Mouse (Mus musculus): Measurements from ENCODE around the gene Mss51. TPM values are rescaled to one million over a fixed set of nuclear protein-coding genes. Genes with fewer than 3 reads are reported as not detected.

Mss51 gene
- polyA plus RNA-seq, 1 experiment from 2014 or later = 0.84 TPM

GRCm38 (mm10) chr14:20447209-20447608 lies 49.5 kb downstream of the Mss51 start:
- H3K36me3 ChIP-seq = no peaks in the 10 kb centered on the region
- H3K27ac ChIP-seq (replicated peaks) = no peak overlapping the region
- H3K9ac ChIP-seq (replicated peaks) = no peak overlapping the region
- no peak overlapping the region for H3K4me2 ChIP-seq (replicated peaks)
- no peaks in the 10 kb centered on the region; the same call in 1 of the 2 replicates for H3K27me3 ChIP-seq
- H3K9me3 ChIP-seq = no peaks in the 10 kb centered on the region
- H3K4me3 ChIP-seq = no peak overlapping the region
- H3K4me1 ChIP-seq = peaks cover 8% of the 10 kb centered on the region
- 61% methylated on average over 12 of the region's 12 CpGs for WGBS
- no peak for ATAC-seq (ENCODE audit: low FRiP score, low read depth)

GRCm38 (mm10) chr14:20442252-20442651 lies 54.4 kb downstream of the Mss51 start:
- H3K4me3 ChIP-seq = no peak overlapping the region
- no peaks in the 10 kb centered on the region for H3K36me3 ChIP-seq
- 45% methylated on average over 17 of the region's 17 CpGs for WGBS
- no peaks in the 10 kb centered on the region for H3K27me3 ChIP-seq
- H3K4me1 ChIP-seq = no peaks in the 10 kb centered on the region
- no peak overlapping the region for H3K27ac ChIP-seq (replicated peaks)
- H3K4me2 ChIP-seq (replicated peaks) = no peak overlapping the region
- no peak for ATAC-seq (ENCODE audit: low FRiP score, low read depth)
- H3K9ac ChIP-seq (replicated peaks) = no peak overlapping the region
- H3K9me3 ChIP-seq = no peaks in the 10 kb centered on the region

- Histone ChIP-seq H3K4me2 (replicated peaks) (no peak overlapping the region), H3K27ac (replicated peaks) (no peak overlapping the region), H3K36me3 (no peaks in the 10 kb centered on the region), H3K4me1 (no peaks in the 10 kb centered on the region), H3K9ac (replicated peaks) (no peak overlapping the region), H3K4me3 (no peak overlapping the region), H3K27me3 (no peaks in the 10 kb centered on the region), H3K9me3 (no peaks in the 10 kb centered on the region)
- WGBS = 82% methylated on average over 6 of the region's 6 CpGs
- ATAC-seq (ENCODE audit: low FRiP score, low read depth) = no peak
These were observed 59.7 kb downstream of the Mss51 start for GRCm38 (mm10) chr14:20436976-20437375.

Other genes starting within 250 kb of the Mss51 start
- gene Kcnk16, start 227.7 kb downstream of the Mss51 start, polyA plus RNA-seq (2016; fragmentation: Nextera tagmentation; extraction: Ambion mirVana) = not detected in 2 replicates
- gene Nudt13, start 202.2 kb downstream of the Mss51 start, polyA plus RNA-seq (2016; fragmentation: Nextera tagmentation; extraction: Ambion mirVana) = 14.5 and 16.0 TPM in 2 replicates
- 61.8 and 62.6 TPM in 2 replicates for gene Ecd, start 148.8 kb downstream of the Mss51 start, polyA plus RNA-seq (2016; fragmentation: Nextera tagmentation; extraction: Ambion mirVana)
- 56.1 and 60.1 TPM in 2 replicates for gene Fam149b, start 148.7 kb downstream of the Mss51 start, polyA plus RNA-seq (2016; fragmentation: Nextera tagmentation; extraction: Ambion mirVana)
- 221 and 224 TPM in 2 replicates for gene Dnajc9, start 108.0 kb downstream of the Mss51 start, polyA plus RNA-seq (2016; fragmentation: Nextera tagmentation; extraction: Ambion mirVana)
- gene Mrps16, start 103.3 kb downstream of the Mss51 start, polyA plus RNA-seq (2016; fragmentation: Nextera tagmentation; extraction: Ambion mirVana) = 58.8 and 66.6 TPM in 2 replicates
- 0.34 and 1.4 TPM in 2 replicates for gene Cfap70, start 44.7 kb downstream of the Mss51 start, polyA plus RNA-seq (2016; fragmentation: Nextera tagmentation; extraction: Ambion mirVana)
- 11.0 and 12.2 TPM in 2 replicates for gene Anxa7, start 16.8 kb downstream of the Mss51 start, polyA plus RNA-seq (2016; fragmentation: Nextera tagmentation; extraction: Ambion mirVana)
- 66.2 and 68.8 TPM in 2 replicates for gene Ppp3cb, start 49.7 kb upstream of the Mss51 start, polyA plus RNA-seq (2016; fragmentation: Nextera tagmentation; extraction: Ambion mirVana)
- 16.6 and 18.6 TPM in 2 replicates for gene Usp54, start 144.2 kb upstream of the Mss51 start, polyA plus RNA-seq (2016; fragmentation: Nextera tagmentation; extraction: Ambion mirVana)
- 0.14 TPM in 1 of 2 replicates, not detected in the other for gene Myoz1, start 159.6 kb upstream of the Mss51 start, polyA plus RNA-seq (2016; fragmentation: Nextera tagmentation; extraction: Ambion mirVana)
- gene Synpo2l, start 171.5 kb upstream of the Mss51 start, polyA plus RNA-seq (2016; fragmentation: Nextera tagmentation; extraction: Ambion mirVana) = 0.24 and 0.43 TPM in 2 replicates
- gene Sec24c, start 177.4 kb upstream of the Mss51 start, polyA plus RNA-seq (2016; fragmentation: Nextera tagmentation; extraction: Ambion mirVana) = 97.5 and 99.5 TPM in 2 replicates
- 26.8 and 27.0 TPM in 2 replicates for gene Fut11, start 198.1 kb upstream of the Mss51 start, polyA plus RNA-seq (2016; fragmentation: Nextera tagmentation; extraction: Ambion mirVana)
- 225 and 253 TPM in 2 replicates for gene Chchd1, start 206.1 kb upstream of the Mss51 start, polyA plus RNA-seq (2016; fragmentation: Nextera tagmentation; extraction: Ambion mirVana)
- gene Zswim8, start 210.7 kb upstream of the Mss51 start, polyA plus RNA-seq (2016; fragmentation: Nextera tagmentation; extraction: Ambion mirVana) = 47.6 and 48.9 TPM in 2 replicates
- 25.0 and 29.8 TPM in 2 replicates for gene Ndst2, start 237.7 kb upstream of the Mss51 start, polyA plus RNA-seq (2016; fragmentation: Nextera tagmentation; extraction: Ambion mirVana)

Data from midbrain, embryonic 12.5 days (tissue).